Mouse (Mus musculus): ENCODE data around the gene Polr2c. TPM values are rescaled to one million over a fixed set of nuclear protein-coding genes. Genes with fewer than 3 reads are reported as not detected.

The Polr2c gene
- polyA plus RNA-seq, 1 experiment from 2014 or later: 140 TPM

- WGBS: 25% methylated on average over 5 of the region's 5 CpGs
Measured at GRCm38 (mm10) chr8:94901031-94901430, 43.8 kb downstream of the Polr2c start.

DNA sequence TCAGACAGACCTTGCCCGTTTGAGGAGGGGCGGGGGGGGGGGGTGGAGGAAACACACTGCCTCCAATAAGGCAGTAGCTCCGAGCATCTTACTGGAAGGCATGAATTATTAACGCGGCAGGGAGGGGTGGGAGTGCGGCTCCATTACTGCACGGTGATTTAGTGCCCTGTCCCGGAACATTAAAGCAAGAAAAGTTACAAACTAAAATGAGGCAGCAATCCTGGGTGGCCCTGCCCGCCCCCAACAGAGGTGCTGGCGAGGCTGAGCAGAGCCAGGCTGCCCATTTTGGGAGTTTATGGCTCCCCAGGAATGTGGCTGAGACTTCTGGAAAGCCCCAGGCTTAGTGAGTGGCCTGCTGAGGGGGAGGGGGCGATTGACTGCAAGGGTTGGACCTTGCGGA, 46.5 kb downstream of the Polr2c start:
- no peak for ATAC-seq
- no peak overlapping the region for H3K9ac ChIP-seq (replicated peaks)
- H3K4me2 ChIP-seq (replicated peaks): no peak overlapping the region
- no peaks in the 10 kb centered on the region for H3K27me3 ChIP-seq
- no peak overlapping the region for H3K4me3 ChIP-seq (replicated peaks)
- H3K27ac ChIP-seq: no peak overlapping the region
- H3K36me3 ChIP-seq: no peaks in the 10 kb centered on the region
- no peaks in the 10 kb centered on the region; the same call in 1 of the 2 replicates for H3K4me1 ChIP-seq (replicated peaks)
- H3K9me3 ChIP-seq: no peaks in the 10 kb centered on the region
- WGBS: 61% methylated on average over 12 of the region's 12 CpGs

More at GRCm38 (mm10) chr8:94901031-94901430, 43.8 kb downstream of the Polr2c start:
- no peaks in the 10 kb centered on the region for H3K36me3 ChIP-seq
- no peak overlapping the region for H3K27ac ChIP-seq
- H3K4me1 ChIP-seq (replicated peaks): no peaks in the 10 kb centered on the region; the same call in 1 of the 2 replicates
- H3K4me2 ChIP-seq (replicated peaks): no peak overlapping the region
- H3K9me3 ChIP-seq: no peaks in the 10 kb centered on the region
- H3K4me3 ChIP-seq (replicated peaks): no peak overlapping the region
- ATAC-seq: no peak
- H3K27me3 ChIP-seq: peaks cover 3% of the 10 kb centered on the region; the same call in 1 of the 2 replicates
- H3K9ac ChIP-seq (replicated peaks): no peak overlapping the region

DNA sequence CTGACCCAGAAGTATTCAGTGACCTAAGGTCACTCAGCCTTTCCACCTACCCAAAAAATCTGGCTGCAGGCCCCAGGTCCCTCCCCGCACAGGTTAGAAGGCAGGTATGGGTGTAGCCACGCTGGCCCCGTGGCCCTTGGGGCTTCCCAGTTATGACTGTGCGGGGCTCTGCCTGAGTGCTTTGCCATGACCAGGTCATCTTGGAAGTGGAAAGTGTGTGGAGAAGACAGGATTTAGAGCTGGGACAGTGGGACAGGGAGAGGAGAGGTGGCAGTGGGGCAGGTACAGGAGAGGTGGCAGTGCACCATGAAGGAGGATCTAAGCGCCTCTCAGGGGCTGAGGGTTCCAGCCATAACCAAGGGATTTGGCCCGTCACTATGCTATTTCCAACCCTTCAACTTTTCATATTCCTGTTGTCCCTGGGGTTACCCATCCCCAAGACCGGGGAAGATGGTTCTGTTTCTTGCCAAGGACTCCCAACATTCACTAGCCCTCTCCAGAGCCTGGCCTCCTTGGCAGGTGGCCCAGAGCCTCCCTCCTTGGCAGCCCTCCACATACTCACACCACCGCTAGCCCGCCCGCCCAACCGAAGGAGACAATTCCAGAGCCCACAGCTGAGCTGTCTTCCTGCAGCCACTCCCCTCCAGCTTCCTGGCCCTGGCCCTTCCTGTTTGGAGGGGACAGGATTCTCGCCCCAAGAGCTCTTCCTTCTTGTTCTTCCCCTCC, 47.4 kb downstream of the Polr2c start:
- Histone ChIP-seq H3K4me3 (replicated peaks) (no peak overlapping the region), H3K9ac (replicated peaks) (no peak overlapping the region), H3K27me3 (no peaks in the 10 kb centered on the region), H3K27ac (0 out of 2 replicates have a peak overlapping the region, but pooled peaks have one; percentile 14), H3K36me3 (no peaks in the 10 kb centered on the region), H3K4me1 (replicated peaks) (no peaks in the 10 kb centered on the region), H3K4me2 (replicated peaks) (no peak overlapping the region), H3K9me3 (no peaks in the 10 kb centered on the region)
- peak; percentile 16; the same call in 1 of the 2 replicates for ATAC-seq
- 86% methylated on average over 12 of the region's 12 CpGs for WGBS

DNA sequence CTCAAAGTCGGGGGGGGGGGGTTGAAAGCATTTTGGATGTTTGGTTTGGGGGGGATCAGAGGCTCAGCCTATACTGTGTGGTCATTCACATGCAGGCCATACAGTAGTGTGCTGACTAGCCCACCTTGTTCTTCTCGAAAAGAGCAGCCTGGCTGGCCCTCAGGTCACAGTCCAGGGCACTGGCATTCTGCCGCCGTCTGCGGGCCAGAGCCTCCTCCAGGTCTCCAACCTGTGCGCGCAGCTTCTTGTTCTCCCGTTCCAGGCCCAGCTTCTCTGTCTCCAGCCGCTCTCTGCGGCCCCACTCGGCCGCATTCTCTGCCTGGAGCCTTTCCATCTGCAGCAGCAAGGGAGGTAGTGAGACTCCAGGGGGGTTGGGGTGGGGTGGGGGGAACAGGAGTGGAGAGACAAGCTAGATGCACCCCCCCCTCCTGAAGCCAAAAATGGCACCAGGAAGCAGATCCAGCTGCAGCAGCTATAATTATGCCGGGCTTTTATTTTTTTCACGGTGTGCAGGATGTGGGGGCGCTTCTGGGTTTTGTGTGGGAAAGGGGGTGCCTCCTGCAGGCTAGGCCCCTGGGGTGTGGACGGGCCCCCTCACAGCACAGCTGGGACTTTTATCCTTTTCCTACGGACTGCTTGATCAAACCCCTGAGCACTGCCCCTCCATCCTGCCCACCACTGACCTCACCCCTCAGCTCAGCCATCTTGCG, 50.5 kb downstream of the Polr2c start:
- WGBS: 93% methylated on average over 18 of the region's 18 CpGs
- peaks cover 16% of the 10 kb centered on the region for H3K27me3 ChIP-seq
- no peaks in the 10 kb centered on the region for H3K36me3 ChIP-seq
- no peak for ATAC-seq
- no peak overlapping the region for H3K9ac ChIP-seq (replicated peaks)
- H3K27ac ChIP-seq: no peak overlapping the region
- no peak overlapping the region for H3K4me3 ChIP-seq (replicated peaks)
- H3K4me2 ChIP-seq (replicated peaks): no peak overlapping the region
- no peaks in the 10 kb centered on the region for H3K9me3 ChIP-seq
- peaks cover 2% of the 10 kb centered on the region for H3K4me1 ChIP-seq (replicated peaks)

DNA sequence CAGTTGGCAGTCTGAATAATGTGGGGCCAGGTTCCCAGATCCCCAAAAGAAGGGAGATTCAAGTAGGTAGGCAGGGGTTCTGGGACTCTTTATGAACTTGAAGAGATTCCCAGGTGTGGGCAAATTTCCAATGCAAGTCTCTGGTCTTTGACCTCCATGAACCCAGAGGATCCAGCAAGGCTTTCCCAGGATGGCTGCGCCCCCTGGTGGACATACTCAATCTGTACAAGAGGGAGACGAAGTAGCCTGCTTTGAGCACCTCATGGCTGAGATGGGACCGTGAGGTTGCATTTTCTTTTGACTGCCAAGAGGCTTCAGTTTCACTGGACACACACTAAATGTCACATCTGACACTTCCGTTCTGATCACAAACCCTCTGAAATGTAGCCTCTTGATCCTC, 51.6 kb downstream of the Polr2c start:
- no peak for ATAC-seq
- Histone ChIP-seq H3K36me3 (no peaks in the 10 kb centered on the region), H3K4me2 (replicated peaks) (no peak overlapping the region), H3K4me3 (replicated peaks) (no peak overlapping the region), H3K9me3 (no peaks in the 10 kb centered on the region), H3K27ac (no peak overlapping the region), H3K4me1 (replicated peaks) (peaks cover 13% of the 10 kb centered on the region), H3K27me3 (peaks cover 27% of the 10 kb centered on the region), H3K9ac (replicated peaks) (no peak overlapping the region)
- 10% methylated on average over 4 of the region's 4 CpGs for WGBS

DNA sequence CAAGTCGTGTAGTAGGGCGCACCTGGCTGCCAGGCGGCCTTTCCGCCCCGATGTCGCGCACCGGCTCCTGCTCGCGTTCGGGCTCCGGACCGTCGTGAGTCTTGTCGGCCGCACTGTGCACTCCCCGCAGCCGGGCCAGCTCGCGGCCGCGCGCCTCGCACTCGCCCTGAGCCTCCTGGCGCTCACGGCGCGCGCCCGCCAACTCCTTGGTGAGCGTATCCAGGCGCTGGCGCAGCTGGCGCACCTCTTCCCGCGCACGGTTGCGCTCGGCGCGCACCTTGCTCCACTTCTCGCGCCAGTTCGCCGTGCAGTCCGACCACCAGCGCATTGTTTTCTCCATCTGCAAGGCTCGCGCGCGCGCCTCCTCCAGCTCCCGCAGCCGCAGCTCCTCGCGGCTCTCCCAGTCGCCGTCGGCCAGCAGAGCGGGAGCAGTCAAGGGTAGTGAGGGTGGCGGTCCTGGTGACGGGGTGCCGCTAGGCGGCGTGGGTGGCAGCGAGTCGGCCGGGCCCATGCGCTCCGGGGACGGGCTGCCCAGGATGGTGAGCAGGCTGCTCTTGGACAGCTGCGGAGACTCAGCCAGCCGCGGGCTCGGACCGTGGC, 55.9 kb downstream of the Polr2c start:
- peak; percentile 81 for ATAC-seq
- H3K9me3 ChIP-seq: no peaks in the 10 kb centered on the region
- H3K27ac ChIP-seq: no peak overlapping the region
- H3K4me1 ChIP-seq (replicated peaks): peaks cover 32% of the 10 kb centered on the region
- H3K4me2 ChIP-seq (replicated peaks): peak overlapping the region; percentile 79
- H3K27me3 ChIP-seq: peaks cover 66% of the 10 kb centered on the region
- peak overlapping the region; percentile 59 for H3K9ac ChIP-seq (replicated peaks)
- no peaks in the 10 kb centered on the region for H3K36me3 ChIP-seq
- peak overlapping the region; percentile 50 for H3K4me3 ChIP-seq (replicated peaks)
- 4% methylated on average over 76 of the region's 77 CpGs for WGBS

DNA sequence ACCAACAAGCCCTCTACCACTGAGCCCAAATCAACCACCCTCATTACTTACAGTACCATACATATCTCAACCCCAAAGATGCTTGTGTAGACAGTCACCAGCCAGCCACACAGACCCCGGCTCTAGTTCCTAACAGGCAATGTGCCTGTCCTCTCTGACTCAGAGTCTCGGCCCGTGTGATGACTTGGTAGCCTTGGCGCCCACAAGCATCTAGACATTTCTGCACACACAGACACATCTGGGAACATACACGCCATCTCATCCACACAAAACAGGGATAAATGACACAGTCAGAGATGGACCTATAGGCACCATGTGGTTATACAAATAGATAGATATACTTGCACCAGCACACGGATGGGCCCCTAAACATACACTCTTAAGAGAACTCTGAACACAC, 57.0 kb downstream of the Polr2c start:
- no peak for ATAC-seq
- 92% methylated on average over 6 of the region's 6 CpGs for WGBS
- Histone ChIP-seq H3K9ac (replicated peaks) (no peak overlapping the region), H3K27ac (no peak overlapping the region), H3K36me3 (no peaks in the 10 kb centered on the region), H3K27me3 (peaks cover 77% of the 10 kb centered on the region), H3K9me3 (no peaks in the 10 kb centered on the region), H3K4me2 (replicated peaks) (no peak overlapping the region), H3K4me1 (replicated peaks) (peaks cover 32% of the 10 kb centered on the region), H3K4me3 (replicated peaks) (no peak overlapping the region)

GRCm38 (mm10) chr8:94914701-94915101, 57.5 kb downstream of the Polr2c start:
- no peak overlapping the region for H3K27ac ChIP-seq
- WGBS: 74% methylated on average over 3 of the region's 3 CpGs

GRCm38 (mm10) chr8:94916311-94916959, 59.2 kb downstream of the Polr2c start:
- 43% methylated on average over 9 of the region's 9 CpGs for WGBS
- peaks cover 76% of the 10 kb centered on the region for H3K27me3 ChIP-seq
- peak overlapping the region; percentile 79 for H3K4me2 ChIP-seq (replicated peaks)
- peak overlapping the region; percentile 56 for H3K4me3 ChIP-seq (replicated peaks)
- no peak for ATAC-seq
- H3K9me3 ChIP-seq: no peaks in the 10 kb centered on the region
- H3K36me3 ChIP-seq: no peaks in the 10 kb centered on the region
- no peak overlapping the region for H3K27ac ChIP-seq
- no peak overlapping the region for H3K9ac ChIP-seq (replicated peaks)
- peaks cover 32% of the 10 kb centered on the region for H3K4me1 ChIP-seq (replicated peaks)

More at GRCm38 (mm10) chr8:94914701-94915101, 57.5 kb downstream of the Polr2c start:
- H3K9me3 ChIP-seq: no peaks in the 10 kb centered on the region
- H3K27me3 ChIP-seq: peaks cover 80% of the 10 kb centered on the region
- peaks cover 32% of the 10 kb centered on the region for H3K4me1 ChIP-seq (replicated peaks)
- H3K36me3 ChIP-seq: no peaks in the 10 kb centered on the region
- H3K9ac ChIP-seq (replicated peaks): no peak overlapping the region
- no peak overlapping the region for H3K4me2 ChIP-seq (replicated peaks)
- no peak overlapping the region for H3K4me3 ChIP-seq (replicated peaks)
- no peak for ATAC-seq

DNA sequence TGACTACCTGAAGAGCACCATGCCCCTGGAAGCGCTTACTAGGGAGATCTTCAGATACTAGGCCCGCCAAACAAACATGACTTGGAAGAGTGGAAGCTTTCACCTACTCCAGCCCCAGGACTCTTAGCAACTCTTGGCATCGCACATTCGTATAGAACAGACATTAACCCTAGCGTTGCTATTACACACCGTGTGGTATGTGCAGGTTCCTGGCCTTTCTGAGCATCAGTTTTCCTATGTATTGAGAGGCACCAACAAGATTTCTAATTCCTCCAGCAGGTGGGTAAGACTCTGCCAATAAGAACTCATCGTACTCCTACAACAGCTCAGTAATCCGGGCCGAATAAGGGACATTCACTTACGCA, 59.7 kb downstream of the Polr2c start:
- Histone ChIP-seq H3K9ac (replicated peaks) (peak overlapping the region; percentile 67), H3K9me3 (no peaks in the 10 kb centered on the region), H3K4me2 (replicated peaks) (peak overlapping the region; percentile 79), H3K4me1 (replicated peaks) (peaks cover 32% of the 10 kb centered on the region), H3K4me3 (replicated peaks) (peak overlapping the region; percentile 56), H3K27ac (no peak overlapping the region), H3K36me3 (no peaks in the 10 kb centered on the region), H3K27me3 (peaks cover 71% of the 10 kb centered on the region)
- no peak; the same call in 1 of the 2 replicates for ATAC-seq
- 7% methylated on average over 10 of the region's 10 CpGs for WGBS

GRCm38 (mm10) chr8:94917352-94917751, 60.1 kb downstream of the Polr2c start:
- Histone ChIP-seq H3K27me3 (peaks cover 67% of the 10 kb centered on the region), H3K4me1 (replicated peaks) (peaks cover 32% of the 10 kb centered on the region)
- WGBS: under 1% methylated on average over 26 of the region's 27 CpGs

More at GRCm38 (mm10) chr8:94917352-94917751, 60.1 kb downstream of the Polr2c start:
- Histone ChIP-seq H3K36me3 (no peaks in the 10 kb centered on the region), H3K4me2 (replicated peaks) (peak overlapping the region; percentile 79), H3K9me3 (no peaks in the 10 kb centered on the region), H3K27ac (no peak overlapping the region), H3K4me3 (replicated peaks) (peak overlapping the region; percentile 56), H3K9ac (replicated peaks) (peak overlapping the region; percentile 67)
- peak; percentile 92 for ATAC-seq
